Comparison of ENCODE assay signal across 25 mouse cellular contexts in genomic region chr1:153231681-153232080, GRCm38 (mm10). TPM values are rescaled to one million over a fixed set of nuclear protein-coding genes. Genes with fewer than 3 reads are reported as not detected.
DNase-seq lines count a peak whose midpoint lies in the region; ATAC-seq lines count a peak whose summit lies in the region.
"Had no signal": no experiment of that assay in that cellular context is flagged by ENCODE, and none has a peak within 500 bp of the region (broad histone marks: within the 10 kb centered on the region; RNA-seq: fewer than 3 reads in every experiment).

No protein-coding gene starts in this region.

- no peak overlapping the region for H3K4me2 ChIP-seq in lung, embryonic 15.5 days
- no peak overlapping the region for H3K4me2 ChIP-seq in heart, embryonic 12.5 days
- H3K4me2 ChIP-seq: embryonic facial prominence, embryonic 12.5 days; embryonic facial prominence, embryonic 15.5 days; heart, embryonic 11.5 days; heart, embryonic 15.5 days; hindbrain, embryonic 13.5 days had no signal

- DNase-seq in lung, adult 18-20 months: no peak
- peak; percentile 42 for DNase-seq in lung, postnatal 10 days
- peak; percentile 33 for DNase-seq in lung, postnatal 25 days (ENCODE audit: low spot score)
- DNase-seq in spleen, adult 12 weeks (ENCODE audit: low spot score): no peak
- DNase-seq: adrenal gland, adult 2 months; adrenal gland, postnatal 14 days; cerebellum, adult 11 months; cerebellum, adult 2 months; cerebellum, adult 9-11 months; cerebellum, postnatal 25 days; forebrain, postnatal 0 days; gastrocnemius, adult 2 months; gastrocnemius, postnatal 14 days; heart, postnatal 10 days; heart, postnatal 36 days had no signal

- H3K27me3 ChIP-seq in lung, embryonic 15.5 days: no peaks in the 10 kb centered on the region
- no peaks in the 10 kb centered on the region for H3K27me3 ChIP-seq in heart, embryonic 12.5 days (replicated peaks)
- H3K27me3 ChIP-seq: embryonic facial prominence, embryonic 12.5 days; embryonic facial prominence, embryonic 15.5 days; heart, embryonic 15.5 days; hindbrain, embryonic 13.5 days had no signal

- peaks cover 79% of the 10 kb centered on the region for H3K36me3 ChIP-seq in lung, embryonic 15.5 days
- peaks cover 89% of the 10 kb centered on the region for H3K36me3 ChIP-seq in heart, embryonic 12.5 days

- H3K9me3 ChIP-seq in lung, embryonic 15.5 days: no peaks in the 10 kb centered on the region
- H3K9me3 ChIP-seq in heart, embryonic 12.5 days (replicated peaks): no peaks in the 10 kb centered on the region
- H3K9me3 ChIP-seq: embryonic facial prominence, embryonic 12.5 days; embryonic facial prominence, embryonic 15.5 days; heart, embryonic 15.5 days; hindbrain, embryonic 10.5 days; hindbrain, embryonic 13.5 days had no signal

- H3K9ac ChIP-seq in lung, embryonic 15.5 days: no peak overlapping the region
- H3K9ac ChIP-seq in heart, embryonic 12.5 days: no peak overlapping the region
- H3K9ac ChIP-seq: embryonic facial prominence, embryonic 12.5 days; embryonic facial prominence, embryonic 15.5 days; forebrain, postnatal 0 days; heart, embryonic 15.5 days; hindbrain, embryonic 13.5 days had no signal

- peaks cover 19% of the 10 kb centered on the region for H3K4me1 ChIP-seq in lung, embryonic 15.5 days
- no peaks in the 10 kb centered on the region for H3K4me1 ChIP-seq in heart, embryonic 12.5 days (replicated peaks)
- H3K4me1 ChIP-seq: embryonic facial prominence, embryonic 12.5 days; embryonic facial prominence, embryonic 15.5 days; heart, embryonic 15.5 days; hindbrain, embryonic 10.5 days; hindbrain, embryonic 13.5 days had no signal

- H3K27ac ChIP-seq in lung, embryonic 15.5 days: peak overlapping the region; percentile 63
- H3K27ac ChIP-seq in heart, embryonic 12.5 days (ENCODE audit: poor library complexity, severe bottlenecking): no peak overlapping the region
- H3K27ac ChIP-seq: embryonic facial prominence, embryonic 12.5 days; embryonic facial prominence, embryonic 15.5 days; gastrocnemius, adult 2 months; heart, embryonic 15.5 days; hindbrain, embryonic 10.5 days; hindbrain, embryonic 13.5 days had no signal

- no peak overlapping the region for H3K4me3 ChIP-seq in lung, embryonic 15.5 days
- no peak overlapping the region for H3K4me3 ChIP-seq in heart, embryonic 12.5 days
- H3K4me3 ChIP-seq: embryonic facial prominence, embryonic 12.5 days; embryonic facial prominence, embryonic 15.5 days; gastrocnemius, adult 2 months; heart, embryonic 15.5 days; hindbrain, embryonic 10.5 days; hindbrain, embryonic 13.5 days had no signal

- 0 out of 2 replicates have a peak, but pooled peaks have one; percentile 32 for ATAC-seq in lung, embryonic 15.5 days (ENCODE audit: borderline replicate concordance, extremely low read depth, low FRiP score, low TSS enrichment)
- ATAC-seq in heart, embryonic 12.5 days (ENCODE audit: insufficient number of reproducible peaks, low FRiP score): no peak
- ATAC-seq: CD4-positive, CD25-positive, alpha-beta regulatory T cell, adult 4 months; forebrain, embryonic 14.5 days; forebrain, postnatal 0 days had no signal

- WGBS in lung, embryonic 15.5 days: 53% methylated on average over 9 of the region's 9 CpGs
- WGBS in heart, embryonic 12.5 days: 86% methylated on average over 9 of the region's 9 CpGs

RNA-seq across cellular contexts. Expression of gene Lamc2, which starts 45.4 kb away (rescaled TPM):
- 58.5 and 64.8 TPM in 2 replicates for polyA plus RNA-seq in lung, embryonic 15.5 days (2015; fragmentation: Nextera tagmentation; extraction: Ambion mirVana)
- polyA plus RNA-seq in heart, embryonic 12.5 days (2016; fragmentation: Nextera tagmentation; extraction: Ambion mirVana): 8.7 and 9.8 TPM in 2 replicates

Comparison
In these comparisons a context has a peak if more than half of its experiments do, and no peak if none do; other contexts are left out.
1. DNase-seq: peak in lung, postnatal 10 days (single experiment) and lung, postnatal 25 days (single experiment); none in lung, adult 18-20 months (0 of 2) and spleen, adult 12 weeks (single experiment).